Mouse (Mus musculus) mammary gland, adult 2 months (tissue): ENCODE measurements around the gene Angpt4. TPM values are rescaled to one million over a fixed set of nuclear protein-coding genes. Genes with fewer than 3 reads are reported as not detected.

Source experiments
- polyA plus RNA-seq: library from polyadenylated mRNA; depleted of rRNA; stranded (reverse); fragments of >200 nt; gene quantifications from 2 replicates; pipeline ENCODE4 v1.2.3, GENCODE M21; 2012; ENCODE audit warnings: low replicate concordance; rRNA removed

Gene Angpt4
- polyA plus RNA-seq = 0.70 and 1.3 TPM in 2 replicates

GRCm38 (mm10) chr2:151910919-151911500 is at the start of gene Angpt4:
Gene Angpt4, plus strand, starts transcription at chr2:151911210.

GRCm38 (mm10) chr2:151979470-151980354 is 68.7 kb downstream of the Angpt4 start, which contains the start of gene Fam110a:
Gene Fam110a, minus strand, starts transcription at chr2:151980219.

Other genes starting within 250 kb of the Angpt4 start
- not detected in 2 replicates for gene Rad21l, start 242.7 kb upstream of the Angpt4 start, polyA plus RNA-seq
- 0.30 and 0.39 TPM in 2 replicates for gene Tmem74b, start 209.2 kb upstream of the Angpt4 start, polyA plus RNA-seq
- 42.9 and 47.1 TPM in 2 replicates for gene Psmf1, start 167.0 kb upstream of the Angpt4 start, polyA plus RNA-seq
- gene Rspo4, start 68.3 kb upstream of the Angpt4 start, polyA plus RNA-seq = 0.10 and 0.34 TPM in 2 replicates
- gene Fam110a, start 69.0 kb downstream of the Angpt4 start, polyA plus RNA-seq = 18.4 and 30.3 TPM in 2 replicates
- 11.0 and 12.2 TPM in 2 replicates for gene Slc52a3, start 85.3 kb downstream of the Angpt4 start, polyA plus RNA-seq
- not detected in 2 replicates for gene Scrt2, start 170.3 kb downstream of the Angpt4 start, polyA plus RNA-seq
- gene Srxn1, start 194.3 kb downstream of the Angpt4 start, polyA plus RNA-seq = 59.0 and 69.5 TPM in 2 replicates
- 14.0 and 57.4 TPM in 2 replicates for gene Tcf15, start 232.4 kb downstream of the Angpt4 start, polyA plus RNA-seq